Mouse (Mus musculus): ENCODE measurements at regions not wholly inside any gene's neighbourhood (a gene's known extent, or its start where the extent isn't known, plus 50 kb on each side); places are given as distances from the start of the nearest gene placed in this dataset.
"Not testable (repeated sequence)": the region's sequence is repeated elsewhere in the genome, so short reads cannot be mapped to it uniquely, and the experiment has no call there.

- ATAC-seq (replicated peaks; ENCODE audit: low FRiP score, poor library complexity, severe bottlenecking) = no peak
These were observed 145.6 kb upstream of the Nt5e start for GRCm38 (mm10) chr9:88181189-88181994.

- ATAC-seq (replicated peaks; ENCODE audit: low FRiP score, poor library complexity, severe bottlenecking) = no peak
These were observed 119.6 kb upstream of the Nt5e start for GRCm38 (mm10) chr9:88207378-88207777.

- no peak for ATAC-seq (replicated peaks; ENCODE audit: low FRiP score, poor library complexity, severe bottlenecking)
These were observed 119.0 kb upstream of the Nt5e start for GRCm38 (mm10) chr9:88208022-88208421.

- no peak for ATAC-seq (replicated peaks; ENCODE audit: low FRiP score, poor library complexity, severe bottlenecking)
These were observed 112.2 kb upstream of the Nt5e start for GRCm38 (mm10) chr9:88214758-88215157.

GRCm38 (mm10) chr9:88220360-88220759, 106.6 kb upstream of the Nt5e start:
- no peak for ATAC-seq (replicated peaks; ENCODE audit: low FRiP score, poor library complexity, severe bottlenecking)

GRCm38 (mm10) chr9:88221276-88221675, 105.7 kb upstream of the Nt5e start:
- ATAC-seq (replicated peaks; ENCODE audit: low FRiP score, poor library complexity, severe bottlenecking) = no peak

- ATAC-seq (replicated peaks; ENCODE audit: low FRiP score, poor library complexity, severe bottlenecking) = no peak
These were observed 105.1 kb upstream of the Nt5e start for GRCm38 (mm10) chr9:88221850-88222353.

- ATAC-seq (replicated peaks; ENCODE audit: low FRiP score, poor library complexity, severe bottlenecking) = no peak
These were observed 89.9 kb upstream of the Nt5e start for GRCm38 (mm10) chr9:88237126-88237525.

GRCm38 (mm10) chr9:88238346-88238745, 88.7 kb upstream of the Nt5e start:
- no peak for ATAC-seq (replicated peaks; ENCODE audit: low FRiP score, poor library complexity, severe bottlenecking)

- no peak for ATAC-seq (replicated peaks; ENCODE audit: low FRiP score, poor library complexity, severe bottlenecking)
These were observed 86.3 kb upstream of the Nt5e start for GRCm38 (mm10) chr9:88240740-88241139.

GRCm38 (mm10) chr9:88241203-88241995, 85.6 kb upstream of the Nt5e start:
- ATAC-seq (replicated peaks; ENCODE audit: low FRiP score, poor library complexity, severe bottlenecking) = 0 out of 2 replicates have a peak, but pooled peaks have one; percentile 34

- ATAC-seq (replicated peaks; ENCODE audit: low FRiP score, poor library complexity, severe bottlenecking) = no peak
These were observed 84.5 kb upstream of the Nt5e start for GRCm38 (mm10) chr9:88242530-88242929.

- ATAC-seq (replicated peaks; ENCODE audit: low FRiP score, poor library complexity, severe bottlenecking) = no peak
These were observed 82.5 kb upstream of the Nt5e start for GRCm38 (mm10) chr9:88244492-88244891.

GRCm38 (mm10) chr9:88255948-88256347, 71.0 kb upstream of the Nt5e start:
- no peak for ATAC-seq (replicated peaks; ENCODE audit: low FRiP score, poor library complexity, severe bottlenecking)

GRCm38 (mm10) chr9:88259627-88260026, 67.4 kb upstream of the Nt5e start:
- ATAC-seq (replicated peaks; ENCODE audit: low FRiP score, poor library complexity, severe bottlenecking) = no peak

GRCm38 (mm10) chr9:88260072-88260635, 66.8 kb upstream of the Nt5e start:
- ATAC-seq (replicated peaks; ENCODE audit: low FRiP score, poor library complexity, severe bottlenecking) = no peak

GRCm38 (mm10) chr9:88262461-88262860, 64.5 kb upstream of the Nt5e start:
- ATAC-seq (replicated peaks; ENCODE audit: low FRiP score, poor library complexity, severe bottlenecking) = no peak

GRCm38 (mm10) chr9:88266346-88266745, 60.7 kb upstream of the Nt5e start:
- not testable (repeated sequence) for ATAC-seq (replicated peaks; ENCODE audit: low FRiP score, poor library complexity, severe bottlenecking)

- ATAC-seq (replicated peaks; ENCODE audit: low FRiP score, poor library complexity, severe bottlenecking) = no peak
These were observed 58.2 kb upstream of the Nt5e start for GRCm38 (mm10) chr9:88268811-88269210.

- ATAC-seq (replicated peaks; ENCODE audit: low FRiP score, poor library complexity, severe bottlenecking) = no peak
These were observed 57.8 kb upstream of the Nt5e start for GRCm38 (mm10) chr9:88269216-88269615.

GRCm38 (mm10) chr9:88270836-88271235, 56.2 kb upstream of the Nt5e start:
- ATAC-seq (replicated peaks; ENCODE audit: low FRiP score, poor library complexity, severe bottlenecking) = no peak

Data from erythroid progenitor cell, adult 5-6 weeks (primary cell).